Mouse (Mus musculus): ENCODE data around the gene Apba2.

DNA sequence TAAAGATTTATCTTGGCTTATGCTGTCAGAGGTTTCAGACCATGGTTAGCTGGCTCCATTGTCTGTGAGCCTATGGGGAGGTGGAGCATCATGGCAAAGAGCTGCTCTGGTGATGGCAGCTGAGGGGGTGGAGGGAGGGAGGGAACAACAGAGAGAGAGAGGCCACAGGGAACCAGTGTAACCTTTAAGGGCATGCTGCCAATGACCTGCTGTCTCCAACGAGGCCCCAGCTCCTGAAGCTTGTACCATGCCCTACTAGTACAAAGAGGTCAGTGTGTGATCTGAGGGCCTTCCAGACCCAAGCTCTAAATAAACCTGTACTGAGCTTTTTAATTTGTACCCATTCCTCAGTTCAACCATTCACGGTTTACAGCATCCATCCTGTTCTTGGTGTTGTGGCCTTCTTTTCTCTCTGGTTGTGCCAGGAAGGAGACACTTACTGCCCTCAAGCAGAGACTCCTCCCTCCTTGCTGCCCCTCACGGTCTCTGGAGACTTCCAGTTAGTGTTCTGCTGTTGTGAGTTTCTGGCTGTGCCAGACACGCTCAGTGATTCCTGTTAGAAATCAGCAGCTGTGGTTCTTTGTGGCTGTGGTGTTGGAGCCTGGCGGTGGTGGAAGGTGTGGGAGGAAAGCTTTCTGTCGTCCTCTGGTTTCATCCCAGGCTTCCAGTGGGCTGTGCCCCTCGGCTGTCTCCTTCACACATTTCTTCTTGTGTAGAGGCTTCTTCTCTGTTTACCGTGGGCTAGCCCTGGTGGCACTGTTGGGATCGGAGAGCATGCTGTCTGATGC lies 60.4 kb downstream of the Apba2 start:
- TF ChIP-seq CTCF (IDR thresholded peaks at IDR 0.05; ENCODE audit: extremely low read depth, insufficient read depth, low read length) (no peak), POLR2A (IDR thresholded peaks at IDR 0.05; ENCODE audit: extremely low read depth, insufficient read depth, low read length) (no peak)
